Mouse (Mus musculus) MEL (cell line): ENCODE data around the gene Trafd1. TPM values are rescaled to one million over a fixed set of nuclear protein-coding genes. Genes with fewer than 3 reads are reported as not detected.

Experiments
- DNase-seq: peaks from one replicate; pipeline ENCODE4 v3.0.0; 2011; ENCODE audit warnings: low read depth, low spot score
- H3K27ac ChIP-seq: 2 replicates; pipeline ENCODE4 v1.5.1; 2012; ENCODE audit warnings: low read depth, mild to moderate bottlenecking, control low read depth, low read length, moderate library complexity; ENCODE audit not compliant: control insufficient read depth
- H3K27me3 ChIP-seq, 2 experiments: fragments of 150-350 bp in 1 of 2; sonication (generic) in 1 of 2; 2 replicates each; pipeline ENCODE4 v1.6.1; 2012; ENCODE audit warnings: low read length in 2 of 2, mild to moderate bottlenecking in 2 of 2, improper control_type of control experiment in 1 of 2, moderate library complexity in 1 of 2; ENCODE audit not compliant: insufficient read depth in 2 of 2, control insufficient read depth in 1 of 2
- H3K36me3 ChIP-seq, 2 experiments: 2 replicates each; pipeline ENCODE4 v1.6.1; 2012 to 2014; ENCODE audit warnings: low read length in 2 of 2, improper control_type of control experiment in 1 of 2, inconsistent platforms in 1 of 2, mild to moderate bottlenecking in 1 of 2; ENCODE audit not compliant: insufficient read depth in 2 of 2, control insufficient read depth in 1 of 2
- H3K4me1 ChIP-seq, 2 experiments: fragments of 150-350 bp in 1 of 2; sonication (generic) in 1 of 2; 2 replicates each; pipeline ENCODE4 v1.6.1; 2012; ENCODE audit warnings: low read length in 2 of 2, improper control_type of control experiment in 1 of 2, mild to moderate bottlenecking in 1 of 2; ENCODE audit not compliant: insufficient read depth in 2 of 2, control insufficient read depth in 1 of 2
- H3K4me3 ChIP-seq, 2 experiments: fragments of 150-350 bp in 1 of 2; sonication (generic) in 1 of 2; 2 replicates each; pipeline ENCODE4 v1.5.1; 2012; ENCODE audit warnings: low read depth in 2 of 2, low read length in 2 of 2, mild to moderate bottlenecking in 2 of 2, moderate library complexity in 2 of 2, control low read depth in 1 of 2, improper control_type of control experiment in 1 of 2; ENCODE audit not compliant: control insufficient read depth in 1 of 2, insufficient read depth in 1 of 2
- H3K79me2 ChIP-seq: 2 replicates; pipeline ENCODE4 v1.6.1; 2012; ENCODE audit warnings: mild to moderate bottlenecking, low read length, moderate library complexity; ENCODE audit not compliant: control insufficient read depth, poor library complexity, insufficient read depth
- H3K9ac ChIP-seq: 2 replicates; pipeline ENCODE4 v1.6.1; 2012; ENCODE audit warnings: low read depth, mild to moderate bottlenecking, control low read depth, low read length, moderate library complexity; ENCODE audit not compliant: control insufficient read depth, poor library complexity, severe bottlenecking
- H3K9me3 ChIP-seq: fragments of 150-350 bp; sonication (generic); replicated peaks from 2 replicates; pipeline ENCODE4 v1.6.1; 2012; ENCODE audit warnings: mild to moderate bottlenecking, low read length, improper control_type of control experiment, moderate library complexity; ENCODE audit not compliant: insufficient read depth
- CTCF ChIP-seq, 3 experiments: IDR thresholded peaks in 2 of 3; conservative IDR thresholded peaks in 1 of 3; 2 replicates each; pipeline ENCODE4 v1.5.1; 2011 to 2012; ENCODE audit warnings: low read length in 3 of 3, low read depth in 2 of 3, mild to moderate bottlenecking in 2 of 3, improper control_type of control experiment in 1 of 3, inconsistent platforms in 1 of 3, mixed read lengths in 1 of 3, moderate library complexity in 1 of 3; ENCODE audit not compliant: control insufficient read depth in 1 of 3, insufficient read depth in 1 of 3, poor library complexity in 1 of 3, severe bottlenecking in 1 of 3
- ELF1 ChIP-seq: IDR thresholded peaks from 2 replicates; pipeline ENCODE4 v1.6.1; 2014; ENCODE audit warnings: low read depth, mild to moderate bottlenecking, inconsistent platforms, low read length, improper control_type of control experiment, moderate library complexity
- ETS1 ChIP-seq: IDR thresholded peaks from 2 replicates; pipeline ENCODE4 v1.6.1; 2012; ENCODE audit warnings: low read depth, mild to moderate bottlenecking, inconsistent platforms, low read length, improper control_type of control experiment, moderate library complexity
- JUND ChIP-seq: IDR thresholded peaks from 2 replicates; pipeline ENCODE4 v1.6.1; 2011; ENCODE audit warnings: low read depth, mild to moderate bottlenecking, improper control_type of control experiment, low read length
- MAX ChIP-seq: IDR thresholded peaks from 2 replicates; pipeline ENCODE4 v1.6.1; 2011; ENCODE audit warnings: low read length, improper control_type of control experiment
- MEF2A ChIP-seq: IDR thresholded peaks from 2 replicates; pipeline ENCODE4 v1.6.1; 2014; ENCODE audit warnings: low read depth, mild to moderate bottlenecking, inconsistent platforms, low read length, improper control_type of control experiment; ENCODE audit not compliant: poor library complexity, insufficient replicate concordance, severe bottlenecking; ENCODE audit errors: extremely low read depth
- MXI1 ChIP-seq: IDR thresholded peaks from 2 replicates; pipeline ENCODE4 v1.6.1; 2011; ENCODE audit warnings: mild to moderate bottlenecking, low read depth, low read length, improper control_type of control experiment
- MYB ChIP-seq: IDR thresholded peaks from 2 replicates; pipeline ENCODE4 v1.6.1; 2011; ENCODE audit warnings: mild to moderate bottlenecking, low read depth, low read length, improper control_type of control experiment
- MYC ChIP-seq: IDR thresholded peaks from 2 replicates; pipeline ENCODE4 v1.6.1; 2011; ENCODE audit warnings: low read depth, mild to moderate bottlenecking, low read length, improper control_type of control experiment, moderate library complexity
- POLR2A ChIP-seq, 2 experiments: IDR thresholded peaks; 2 replicates each; pipeline ENCODE4 v1.6.1; 2011 to 2012; ENCODE audit warnings: low read length in 2 of 2, mild to moderate bottlenecking in 2 of 2, control low read depth in 1 of 2, improper control_type of control experiment in 1 of 2, low read depth in 1 of 2, moderate library complexity in 1 of 2; ENCODE audit not compliant: control insufficient read depth in 1 of 2, insufficient read depth in 1 of 2, poor library complexity in 1 of 2
- POLR2AphosphoS2 ChIP-seq: IDR thresholded peaks from 2 replicates; pipeline ENCODE4 v1.6.1; 2011; ENCODE audit warnings: low read length, improper control_type of control experiment
- RCOR1 ChIP-seq: IDR thresholded peaks from 2 replicates; pipeline ENCODE4 v1.6.1; 2012; ENCODE audit warnings: low read depth, mild to moderate bottlenecking, inconsistent platforms, low read length, improper control_type of control experiment
- SIN3A ChIP-seq: IDR thresholded peaks from 2 replicates; pipeline ENCODE4 v1.6.1; 2012; ENCODE audit warnings: low read length, improper control_type of control experiment, inconsistent platforms
- SMC3 ChIP-seq: IDR thresholded peaks from 2 replicates; pipeline ENCODE4 v1.6.1; 2011; ENCODE audit warnings: low read depth, low read length, improper control_type of control experiment
- TAL1 ChIP-seq: IDR thresholded peaks from 2 replicates; pipeline ENCODE4 v1.6.1; 2012; ENCODE audit warnings: mild to moderate bottlenecking, inconsistent platforms, low read length, moderate library complexity, mixed read lengths
- TCF12 ChIP-seq: IDR thresholded peaks from 2 replicates; pipeline ENCODE4 v1.6.1; 2014; ENCODE audit warnings: low read depth, mild to moderate bottlenecking, inconsistent platforms, low read length, improper control_type of control experiment, moderate library complexity
- UBTF ChIP-seq: IDR thresholded peaks from 2 replicates; pipeline ENCODE4 v1.6.1; 2012; ENCODE audit warnings: low read depth, mild to moderate bottlenecking, inconsistent platforms, low read length, improper control_type of control experiment, moderate library complexity, borderline replicate concordance; ENCODE audit not compliant: insufficient read depth
- USF1 ChIP-seq: IDR thresholded peaks from 2 replicates; pipeline ENCODE4 v1.6.1; 2014; ENCODE audit warnings: low read depth, mild to moderate bottlenecking, inconsistent platforms, low read length, improper control_type of control experiment, moderate library complexity
- polyA plus RNA-seq, 2 experiments: library from polyadenylated mRNA; stranded (reverse) in 1 of 2; unstranded in 1 of 2; fragments of >175 nt in 1 of 2; fragments of >200 nt in 1 of 2; gene quantifications; 2 replicates each; pipeline versions ENCODE4 v1.2.1 to v1.2.4; 2012; ENCODE audit warnings: low replicate concordance in 2 of 2, low read depth in 1 of 2; ENCODE audit not compliant: insufficient read length in 2 of 2, insufficient read depth in 1 of 2, missing spikeins in 1 of 2
- total RNA-seq: library from RNA; depleted of rRNA; stranded (reverse); fragments of 300-350 nt; gene quantifications from 2 replicates; pipeline ENCODE4 v1.2.3, GENCODE M21; 2012

Gene Trafd1
- total and polyA plus RNA-seq, 3 experiments, result 12.9 to 21.4 TPM; not detected in 1

GRCm38 (mm10) chr5:121398146-121398964 lies 12.9 kb upstream of the Trafd1 start:
- H3K9me3 ChIP-seq, result no peaks in the 10 kb centered on the region
- H3K9ac ChIP-seq, result peak overlapping the region; percentile 100
- H3K4me3 ChIP-seq, result peak overlapping the region; percentile 81 to 99
- H3K4me1 ChIP-seq, result peaks cover 3 to 29% of the 10 kb centered on the region in 2 experiments
- H3K79me2 ChIP-seq, result peaks cover 58% of the 10 kb centered on the region
- H3K36me3 ChIP-seq, result peaks cover 17 to 37% of the 10 kb centered on the region in 2 experiments
- peak overlapping the region; percentile 71 for H3K27ac ChIP-seq
- no peaks in the 10 kb centered on the region for H3K27me3 ChIP-seq
- TF ChIP-seq MAX (peak; percentile 65), POLR2AphosphoS2 (no peak), CTCF (IDR thresholded peaks at IDR 0.05 in 2 of 3, conservative IDR thresholded peaks at IDR 0.05 in 1 of 3; ENCODE audit: control insufficient read depth in 1 of 3, insufficient read depth in 1 of 3, low read depth in 2 of 3, low read length in 3 of 3, poor library complexity in 1 of 3, severe bottlenecking in 1 of 3) (no peak), TAL1 (no peak), JUND (no peak), ETS1 (0 out of 2 replicates have a peak, but pooled peaks have one; percentile 7), MYC (peak; percentile 81), USF1 (peak; percentile 60), RCOR1 (no peak), MXI1 (peak; percentile 95), SMC3 (no peak), POLR2A (IDR thresholded peaks at IDR 0.05; ENCODE audit: control insufficient read depth in 1 of 2, insufficient read depth in 1 of 2, low read depth in 1 of 2, low read length in 2 of 2, poor library complexity in 1 of 2) (peak in 1 of 2 experiments; percentile 12; a peak in 1 of 4 replicates), SIN3A (peak; percentile 88), TCF12 (no peak), MEF2A (no peak), MYB (no peak), UBTF (peak; percentile 100), ELF1 (no peak)
- DNase-seq, result peak; percentile 68
